Mouse (Mus musculus) hindbrain, postnatal 0 days (tissue): Measurements from ENCODE around the gene Sectm1b. TPM values are rescaled to one million over a fixed set of nuclear protein-coding genes. Genes with fewer than 3 reads are reported as not detected.

ENCODE experiments used
- ATAC-seq: fragments of 200-750 bp; cut with Nextera tagmentation; 2 replicates; pipeline ENCODE4 v1.8.0; 2017; ENCODE audit warnings: mild to moderate bottlenecking, moderate TSS enrichment, moderate library complexity
- DNase-seq: peaks from one replicate; pipeline ENCODE4 v3.0.0-alpha.2; 2015; ENCODE audit warnings: low spot score
- H3K27ac ChIP-seq: fragments of 300-500 bp; sonication (generic); 2 replicates; pipeline ENCODE4 v1.5.1; 2014; ENCODE audit warnings: mild to moderate bottlenecking
- H3K27me3 ChIP-seq: fragments of 300-500 bp; sonication (generic); 2 replicates; pipeline ENCODE4 v1.6.1; 2014; ENCODE audit warnings: low read length, mixed read lengths; ENCODE audit not compliant: insufficient read depth
- H3K36me3 ChIP-seq: fragments of 300-500 bp; sonication (generic); 2 replicates; pipeline ENCODE4 v1.6.1; 2014; ENCODE audit warnings: low read length, mixed read lengths; ENCODE audit not compliant: insufficient read depth
- H3K4me1 ChIP-seq: fragments of 300-500 bp; sonication (generic); 2 replicates; pipeline ENCODE4 v1.6.1; 2014; ENCODE audit warnings: antibody characterized with exemption, low read length, mixed read lengths; ENCODE audit not compliant: insufficient read depth
- H3K4me2 ChIP-seq: fragments of 300-500 bp; sonication (generic); 2 replicates; pipeline ENCODE4 v1.6.1; 2014; ENCODE audit warnings: low read depth, mild to moderate bottlenecking, low read length, moderate library complexity, mixed read lengths
- H3K4me3 ChIP-seq: fragments of 300-500 bp; sonication (generic); 2 replicates; pipeline ENCODE4 v1.5.1; 2014; ENCODE audit warnings: low read length
- H3K9ac ChIP-seq: fragments of 300-500 bp; sonication (generic); replicated peaks from 2 replicates; pipeline ENCODE4 v1.6.1; 2014; ENCODE audit warnings: mild to moderate bottlenecking, low read length, moderate library complexity, mixed read lengths
- H3K9me3 ChIP-seq: fragments of 300-500 bp; sonication (generic); 2 replicates; pipeline ENCODE4 v1.6.1; 2016; ENCODE audit warnings: low read length, mixed read lengths
- CTCF ChIP-seq: IDR thresholded peaks from 2 replicates; pipeline ENCODE4 v1.5.1; 2016; ENCODE audit warnings: antibody characterized with exemption, control low read depth, low read depth
- WGBS: fragments of 180-500 bp; shearing (Covaris S2); extraction: QIAGEN DNeasy Blood & Tissue Kit; methylation state at CpG from one replicate; pipeline ENCODE4 v1.1.7; 2014; 5-methylcytosine and 5-hydroxymethylcytosine counted together
- polyA plus RNA-seq: library from polyadenylated mRNA; unstranded; fragments of >200 nt; fragmentation: Nextera tagmentation; extraction: Ambion mirVana; gene quantifications from 2 replicates; pipeline ENCODE4 v1.2.1, GENCODE M21; 2015
- total RNA-seq: library from RNA; depleted of rRNA; stranded (reverse); fragments of >200 nt; gene quantifications from 2 replicates; pipeline ENCODE4 v1.2.3, GENCODE M21; 2014

The Sectm1b gene
- total and polyA plus RNA-seq, 2 experiments from 2014 or later = not detected

GRCm38 (mm10) chr11:121101124-121101805 lies 37.9 kb upstream of the Sectm1b start:
- no peaks in the 10 kb centered on the region for H3K4me1 ChIP-seq
- H3K27me3 ChIP-seq = no peaks in the 10 kb centered on the region
- no peak for TF ChIP-seq CTCF
- no peak overlapping the region for H3K27ac ChIP-seq
- no peak overlapping the region for H3K4me3 ChIP-seq
- DNase-seq (no peak), ATAC-seq (no peak)
- H3K36me3 ChIP-seq = no peaks in the 10 kb centered on the region
- no peak overlapping the region for H3K9ac ChIP-seq
- no peaks in the 10 kb centered on the region for H3K9me3 ChIP-seq
- 89% methylated on average over 4 of the region's 4 CpGs for WGBS
- no peak overlapping the region for H3K4me2 ChIP-seq

- Histone ChIP-seq H3K9me3 (no peaks in the 10 kb centered on the region), H3K36me3 (no peaks in the 10 kb centered on the region), H3K9ac (no peak overlapping the region), H3K4me3 (no peak overlapping the region), H3K27me3 (no peaks in the 10 kb centered on the region), H3K4me1 (no peaks in the 10 kb centered on the region), H3K27ac (no peak overlapping the region), H3K4me2 (no peak overlapping the region)
- WGBS = 76% methylated on average over 7 of the region's 7 CpGs
- DNase-seq = no peak
- no peak for ATAC-seq
- TF ChIP-seq CTCF = no peak
These were observed 37.3 kb upstream of the Sectm1b start for GRCm38 (mm10) chr11:121100692-121101091.

- no peak for TF ChIP-seq CTCF
- H3K9ac ChIP-seq = no peak overlapping the region
- no peak overlapping the region for H3K4me2 ChIP-seq
- no peaks in the 10 kb centered on the region for H3K9me3 ChIP-seq
- no peak for DNase-seq
- no peak overlapping the region for H3K4me3 ChIP-seq
- H3K27ac ChIP-seq = no peak overlapping the region
- 67% methylated on average over 7 of the region's 7 CpGs for WGBS
- ATAC-seq = no peak
- no peaks in the 10 kb centered on the region for H3K27me3 ChIP-seq
- no peaks in the 10 kb centered on the region for H3K4me1 ChIP-seq
- no peaks in the 10 kb centered on the region for H3K36me3 ChIP-seq
These were observed 36.4 kb upstream of the Sectm1b start for GRCm38 (mm10) chr11:121099762-121100161.

GRCm38 (mm10) chr11:121092606-121093585 lies 29.5 kb upstream of the Sectm1b start:
- Histone ChIP-seq H3K27me3 (no peaks in the 10 kb centered on the region), H3K4me2 (no peak overlapping the region), H3K4me3 (no peak overlapping the region), H3K9ac (no peak overlapping the region), H3K9me3 (no peaks in the 10 kb centered on the region), H3K4me1 (no peaks in the 10 kb centered on the region), H3K27ac (no peak overlapping the region), H3K36me3 (no peaks in the 10 kb centered on the region)
- no peak for TF ChIP-seq CTCF
- DNase-seq (no peak), ATAC-seq (no peak)
- WGBS = 94% methylated on average over 14 of the region's 14 CpGs

GRCm38 (mm10) chr11:121090943-121091342 lies 27.6 kb upstream of the Sectm1b start:
- no peaks in the 10 kb centered on the region for H3K4me1 ChIP-seq
- no peak for DNase-seq
- TF ChIP-seq CTCF = no peak
- H3K27ac ChIP-seq = no peak overlapping the region
- 81% methylated on average over 4 of the region's 4 CpGs for WGBS
- H3K9me3 ChIP-seq = no peaks in the 10 kb centered on the region
- no peak overlapping the region for H3K4me2 ChIP-seq
- ATAC-seq = no peak
- no peak overlapping the region for H3K9ac ChIP-seq
- H3K4me3 ChIP-seq = no peak overlapping the region
- H3K36me3 ChIP-seq = no peaks in the 10 kb centered on the region
- no peaks in the 10 kb centered on the region for H3K27me3 ChIP-seq

- ATAC-seq = no peak
- no peaks in the 10 kb centered on the region for H3K4me1 ChIP-seq
- no peak for DNase-seq
- no peak overlapping the region for H3K9ac ChIP-seq
- H3K27me3 ChIP-seq = no peaks in the 10 kb centered on the region
- no peaks in the 10 kb centered on the region for H3K9me3 ChIP-seq
- 87% methylated on average over 2 of the region's 2 CpGs for WGBS
- no peaks in the 10 kb centered on the region for H3K36me3 ChIP-seq
- no peak overlapping the region for H3K27ac ChIP-seq
- TF ChIP-seq CTCF = no peak
- no peak overlapping the region for H3K4me2 ChIP-seq
- no peak overlapping the region for H3K4me3 ChIP-seq
These were observed 26.6 kb upstream of the Sectm1b start for GRCm38 (mm10) chr11:121089756-121090546.
